Mouse (Mus musculus): ENCODE measurements around the gene H1fx.
A peak's percentile ranks its signal among the peaks of the same experiment; 100 is the strongest.
"Not testable (repeated sequence)": the region's sequence is repeated elsewhere in the genome, so short reads cannot be mapped to it uniquely, and the experiment has no call there.

H1fx gene

GRCm38 (mm10) chr6:87981547-87982256 lies at the start of gene H1fx:
Gene H1fx, minus strand, starts transcription at chr6:87981637.
- DNase-seq, result peak; percentile 92

GRCm38 (mm10) chr6:88030432-88030831 lies 49.0 kb upstream of the H1fx start:
- no peak for DNase-seq

- DNase-seq, result no peak
Measured at GRCm38 (mm10) chr6:88027390-88027789, 46.0 kb upstream of the H1fx start.

- DNase-seq, result no peak
Measured at GRCm38 (mm10) chr6:88023316-88023890, 42.0 kb upstream of the H1fx start.

- no peak for DNase-seq
Measured at GRCm38 (mm10) chr6:88019154-88019553, 37.7 kb upstream of the H1fx start.

- DNase-seq, result no peak
Measured at GRCm38 (mm10) chr6:88017821-88018220, 36.4 kb upstream of the H1fx start.

GRCm38 (mm10) chr6:88015797-88016196 lies 34.4 kb upstream of the H1fx start:
- DNase-seq, result no peak

- no peak for DNase-seq
Measured at GRCm38 (mm10) chr6:88013456-88013855, 32.0 kb upstream of the H1fx start.

GRCm38 (mm10) chr6:88012601-88013000 lies 31.2 kb upstream of the H1fx start:
- no peak for DNase-seq

- DNase-seq, result not testable (repeated sequence)
Measured at GRCm38 (mm10) chr6:88011106-88011505, 29.7 kb upstream of the H1fx start.

- DNase-seq, result no peak
Measured at GRCm38 (mm10) chr6:88009209-88009608, 27.8 kb upstream of the H1fx start.

GRCm38 (mm10) chr6:88004773-88005172 lies 23.3 kb upstream of the H1fx start:
- not testable (repeated sequence) for DNase-seq

- DNase-seq, result no peak
Measured at GRCm38 (mm10) chr6:88003439-88003838, 22.0 kb upstream of the H1fx start.

GRCm38 (mm10) chr6:87998358-87998757 lies 16.9 kb upstream of the H1fx start:
- no peak for DNase-seq

- DNase-seq, result peak; percentile 86
Measured at GRCm38 (mm10) chr6:87997706-87998265, 16.3 kb upstream of the H1fx start.

- DNase-seq, result no peak
Measured at GRCm38 (mm10) chr6:87996606-87997005, 15.2 kb upstream of the H1fx start.

GRCm38 (mm10) chr6:87995519-87995918 lies 14.1 kb upstream of the H1fx start:
- DNase-seq, result no peak

GRCm38 (mm10) chr6:87993790-87994571 lies 12.5 kb upstream of the H1fx start:
- peak; percentile 93 for DNase-seq

- DNase-seq, result peak; percentile 59
Measured at GRCm38 (mm10) chr6:87992733-87993132, 11.3 kb upstream of the H1fx start.

GRCm38 (mm10) chr6:87991886-87992285 lies 10.4 kb upstream of the H1fx start:
- no peak for DNase-seq

GRCm38 (mm10) chr6:87991216-87991615 lies 9.8 kb upstream of the H1fx start:
- peak; percentile 24 for DNase-seq

- no peak for DNase-seq
Measured at GRCm38 (mm10) chr6:87982506-87982905, 1.1 kb upstream of the H1fx start.

- no peak for DNase-seq
Measured at GRCm38 (mm10) chr6:87981030-87981485, 379 bp downstream of the H1fx start.
